Mouse (Mus musculus): ENCODE results near the gene Tmem161b. TPM values are rescaled to one million over a fixed set of nuclear protein-coding genes. Genes with fewer than 3 reads are reported as not detected.
"Not testable (repeated sequence)": the region's sequence is repeated elsewhere in the genome, so short reads cannot be mapped to it uniquely, and the experiment has no call there.

Gene Tmem161b
- 30.7 and 31.7 TPM in 2 replicates for polyA plus RNA-seq (2015; fragmentation: Nextera tagmentation; extraction: Ambion mirVana)

GRCm38 (mm10) chr13:84221820-84222681 lies at the start of gene Tmem161b:
Tmem161b (plus strand) TSS chr13:84222296.
- Histone ChIP-seq H3K9me3 (ENCODE audit: control insufficient read depth, low read length) (no peaks in the 10 kb centered on the region), H3K27ac (ENCODE audit: low read length) (peak within 1 kb of the TSS; percentile 93), H3K4me1 (ENCODE audit: control insufficient read depth, insufficient read depth, low read length) (0 out of 2 replicates have a peak, but pooled peaks cover 4% of the 10 kb centered on the region), H3K27me3 (replicated peaks; ENCODE audit: control insufficient read depth, insufficient read depth, low read length) (no peaks in the 10 kb centered on the region), H3K4me2 (ENCODE audit: low read depth, low read length) (peak within 1 kb of the TSS; percentile 76), H3K4me3 (ENCODE audit: low read length) (peak within 1 kb of the TSS; percentile 86), H3K9ac (ENCODE audit: low read depth, low read length) (peak within 1 kb of the TSS; percentile 83), H3K36me3 (ENCODE audit: control insufficient read depth, insufficient read depth, low read length) (no peaks in the 10 kb centered on the region)
- ATAC-seq = peak; percentile 98
- WGBS = under 1% methylated on average over 49 of the region's 52 CpGs

GRCm38 (mm10) chr13:84185835-84186234 lies 36.3 kb upstream of the Tmem161b start:
- H3K4me1 ChIP-seq (ENCODE audit: control insufficient read depth, insufficient read depth, low read length); H3K27ac ChIP-seq (ENCODE audit: low read length); H3K9me3 ChIP-seq (ENCODE audit: control insufficient read depth, low read length); H3K9ac ChIP-seq (ENCODE audit: low read depth, low read length); H3K36me3 ChIP-seq (ENCODE audit: control insufficient read depth, insufficient read depth, low read length); ATAC-seq; H3K4me3 ChIP-seq (ENCODE audit: low read length); H3K4me2 ChIP-seq (ENCODE audit: low read depth, low read length); H3K27me3 ChIP-seq (replicated peaks; ENCODE audit: control insufficient read depth, insufficient read depth, low read length): not testable (repeated sequence)

- no peaks in the 10 kb centered on the region for H3K4me1 ChIP-seq (ENCODE audit: control insufficient read depth, insufficient read depth, low read length)
- H3K27me3 ChIP-seq (replicated peaks; ENCODE audit: control insufficient read depth, insufficient read depth, low read length) = no peaks in the 10 kb centered on the region
- no peak overlapping the region for H3K4me2 ChIP-seq (ENCODE audit: low read depth, low read length)
- H3K9me3 ChIP-seq (ENCODE audit: control insufficient read depth, low read length) = no peaks in the 10 kb centered on the region
- H3K27ac ChIP-seq (ENCODE audit: low read length) = no peak overlapping the region
- no peak overlapping the region for H3K4me3 ChIP-seq (ENCODE audit: low read length)
- no peaks in the 10 kb centered on the region for H3K36me3 ChIP-seq (ENCODE audit: control insufficient read depth, insufficient read depth, low read length)
- ATAC-seq = no peak
- no peak overlapping the region for H3K9ac ChIP-seq (ENCODE audit: low read depth, low read length)
- WGBS = 75% methylated on average over 3 of the region's 3 CpGs
Measured at GRCm38 (mm10) chr13:84192723-84193122, 29.4 kb upstream of the Tmem161b start.

- peak overlapping the region; percentile 93 for H3K27ac ChIP-seq (ENCODE audit: low read length)
- H3K4me2 ChIP-seq (ENCODE audit: low read depth, low read length) = peak overlapping the region; percentile 76
- no peak for ATAC-seq
- H3K36me3 ChIP-seq (ENCODE audit: control insufficient read depth, insufficient read depth, low read length) = no peaks in the 10 kb centered on the region
- no peaks in the 10 kb centered on the region for H3K27me3 ChIP-seq (replicated peaks; ENCODE audit: control insufficient read depth, insufficient read depth, low read length)
- no peaks in the 10 kb centered on the region for H3K9me3 ChIP-seq (ENCODE audit: control insufficient read depth, low read length)
- H3K4me3 ChIP-seq (ENCODE audit: low read length) = peak overlapping the region; percentile 86
- WGBS = under 1% methylated on average over 10 of the region's 10 CpGs
- 0 out of 2 replicates have a peak, but pooled peaks cover 4% of the 10 kb centered on the region for H3K4me1 ChIP-seq (ENCODE audit: control insufficient read depth, insufficient read depth, low read length)
- H3K9ac ChIP-seq (ENCODE audit: low read depth, low read length) = peak overlapping the region; percentile 83
Measured at GRCm38 (mm10) chr13:84222682-84222992, 541 bp downstream of the Tmem161b start.

GRCm38 (mm10) chr13:84223018-84223417 lies 922 bp downstream of the Tmem161b start:
- Histone ChIP-seq H3K27me3 (replicated peaks; ENCODE audit: control insufficient read depth, insufficient read depth, low read length) (no peaks in the 10 kb centered on the region), H3K9me3 (ENCODE audit: control insufficient read depth, low read length) (no peaks in the 10 kb centered on the region), H3K4me1 (ENCODE audit: control insufficient read depth, insufficient read depth, low read length) (0 out of 2 replicates have a peak, but pooled peaks cover 4% of the 10 kb centered on the region), H3K4me2 (ENCODE audit: low read depth, low read length) (peak overlapping the region; percentile 76), H3K9ac (ENCODE audit: low read depth, low read length) (peak overlapping the region; percentile 83), H3K36me3 (ENCODE audit: control insufficient read depth, insufficient read depth, low read length) (no peaks in the 10 kb centered on the region), H3K27ac (ENCODE audit: low read length) (peak overlapping the region; percentile 93), H3K4me3 (ENCODE audit: low read length) (peak overlapping the region; percentile 86)
- WGBS = 37% methylated on average over 5 of the region's 5 CpGs
- ATAC-seq = peak; percentile 75

- Histone ChIP-seq H3K36me3 (ENCODE audit: control insufficient read depth, insufficient read depth, low read length) (no peaks in the 10 kb centered on the region; the same call in 1 of the 2 replicates), H3K27me3 (replicated peaks; ENCODE audit: control insufficient read depth, insufficient read depth, low read length) (no peaks in the 10 kb centered on the region), H3K4me1 (ENCODE audit: control insufficient read depth, insufficient read depth, low read length) (no peaks in the 10 kb centered on the region), H3K4me3 (ENCODE audit: low read length) (no peak overlapping the region), H3K27ac (ENCODE audit: low read length) (no peak overlapping the region), H3K9ac (ENCODE audit: low read depth, low read length) (no peak overlapping the region), H3K9me3 (ENCODE audit: control insufficient read depth, low read length) (peaks cover 11% of the 10 kb centered on the region), H3K4me2 (ENCODE audit: low read depth, low read length) (no peak overlapping the region)
- ATAC-seq = peak; percentile 87
- WGBS = 70% methylated on average over 2 of the region's 2 CpGs
Measured at GRCm38 (mm10) chr13:84234019-84234418, 11.9 kb downstream of the Tmem161b start.

GRCm38 (mm10) chr13:84236768-84237167 lies 14.7 kb downstream of the Tmem161b start:
- no peaks in the 10 kb centered on the region; the same call in 1 of the 2 replicates for H3K36me3 ChIP-seq (ENCODE audit: control insufficient read depth, insufficient read depth, low read length)
- WGBS = 88% methylated on average over 7 of the region's 7 CpGs
- no peak overlapping the region for H3K4me2 ChIP-seq (ENCODE audit: low read depth, low read length)
- no peaks in the 10 kb centered on the region for H3K27me3 ChIP-seq (replicated peaks; ENCODE audit: control insufficient read depth, insufficient read depth, low read length)
- no peak overlapping the region for H3K9ac ChIP-seq (ENCODE audit: low read depth, low read length)
- peaks cover 11% of the 10 kb centered on the region for H3K9me3 ChIP-seq (ENCODE audit: control insufficient read depth, low read length)
- no peak for ATAC-seq
- H3K27ac ChIP-seq (ENCODE audit: low read length) = no peak overlapping the region
- H3K4me3 ChIP-seq (ENCODE audit: low read length) = no peak overlapping the region
- no peaks in the 10 kb centered on the region for H3K4me1 ChIP-seq (ENCODE audit: control insufficient read depth, insufficient read depth, low read length)

GRCm38 (mm10) chr13:84238184-84238583 lies 16.1 kb downstream of the Tmem161b start:
- no peak overlapping the region for H3K4me3 ChIP-seq (ENCODE audit: low read length)
- H3K27me3 ChIP-seq (replicated peaks; ENCODE audit: control insufficient read depth, insufficient read depth, low read length) = no peaks in the 10 kb centered on the region
- no peaks in the 10 kb centered on the region; the same call in 1 of the 2 replicates for H3K36me3 ChIP-seq (ENCODE audit: control insufficient read depth, insufficient read depth, low read length)
- no peak for ATAC-seq
- peaks cover 11% of the 10 kb centered on the region for H3K9me3 ChIP-seq (ENCODE audit: control insufficient read depth, low read length)
- H3K9ac ChIP-seq (ENCODE audit: low read depth, low read length) = no peak overlapping the region
- no peaks in the 10 kb centered on the region for H3K4me1 ChIP-seq (ENCODE audit: control insufficient read depth, insufficient read depth, low read length)
- H3K27ac ChIP-seq (ENCODE audit: low read length) = no peak overlapping the region
- H3K4me2 ChIP-seq (ENCODE audit: low read depth, low read length) = no peak overlapping the region

GRCm38 (mm10) chr13:84248065-84248464 lies 26.0 kb downstream of the Tmem161b start:
- Histone ChIP-seq H3K27ac (ENCODE audit: low read length) (no peak overlapping the region), H3K4me2 (ENCODE audit: low read depth, low read length) (no peak overlapping the region), H3K9ac (ENCODE audit: low read depth, low read length) (no peak overlapping the region), H3K36me3 (ENCODE audit: control insufficient read depth, insufficient read depth, low read length) (no peaks in the 10 kb centered on the region), H3K4me1 (ENCODE audit: control insufficient read depth, insufficient read depth, low read length) (no peaks in the 10 kb centered on the region), H3K4me3 (ENCODE audit: low read length) (no peak overlapping the region), H3K27me3 (replicated peaks; ENCODE audit: control insufficient read depth, insufficient read depth, low read length) (no peaks in the 10 kb centered on the region), H3K9me3 (ENCODE audit: control insufficient read depth, low read length) (no peaks in the 10 kb centered on the region)
- no peak for ATAC-seq
- 86% methylated on average over 3 of the region's 3 CpGs for WGBS
